Mouse (Mus musculus): ENCODE measurements around the gene Rps15. TPM values are rescaled to one million over a fixed set of nuclear protein-coding genes. Genes with fewer than 3 reads are reported as not detected.

Rps15 gene
- total RNA-seq, 1 experiment from 2014 or later, result 3,325 TPM

GRCm38 (mm10) chr10:80330888-80331287, 38.6 kb downstream of the Rps15 start:
- no peak for ATAC-seq (replicated peaks; ENCODE audit: low read depth, poor library complexity, severe bottlenecking)

GRCm38 (mm10) chr10:80331636-80332524, 39.6 kb downstream of the Rps15 start:
- ATAC-seq (replicated peaks; ENCODE audit: low read depth, poor library complexity, severe bottlenecking), result no peak

GRCm38 (mm10) chr10:80332525-80332989, 40.3 kb downstream of the Rps15 start:
- no peak for ATAC-seq (replicated peaks; ENCODE audit: low read depth, poor library complexity, severe bottlenecking)

GRCm38 (mm10) chr10:80336263-80336662, 44.0 kb downstream of the Rps15 start:
- ATAC-seq (replicated peaks; ENCODE audit: low read depth, poor library complexity, severe bottlenecking), result no peak

- peak; percentile 22 for ATAC-seq (replicated peaks; ENCODE audit: low read depth, poor library complexity, severe bottlenecking)
Measured at GRCm38 (mm10) chr10:80339941-80340750, 47.9 kb downstream of the Rps15 start.

GRCm38 (mm10) chr10:80341026-80341425, 48.8 kb downstream of the Rps15 start:
- ATAC-seq (replicated peaks; ENCODE audit: low read depth, poor library complexity, severe bottlenecking), result no peak

GRCm38 (mm10) chr10:80341491-80342304, 49.4 kb downstream of the Rps15 start:
- ATAC-seq (replicated peaks; ENCODE audit: low read depth, poor library complexity, severe bottlenecking), result no peak

GRCm38 (mm10) chr10:80342305-80342748, 50.1 kb downstream of the Rps15 start:
- no peak for ATAC-seq (replicated peaks; ENCODE audit: low read depth, poor library complexity, severe bottlenecking)

GRCm38 (mm10) chr10:80342749-80343424, 50.6 kb downstream of the Rps15 start:
- peak; percentile 26 for ATAC-seq (replicated peaks; ENCODE audit: low read depth, poor library complexity, severe bottlenecking)

GRCm38 (mm10) chr10:80343425-80343895, 51.2 kb downstream of the Rps15 start:
- 0 out of 2 replicates have a peak, but pooled peaks have one; percentile 3 for ATAC-seq (replicated peaks; ENCODE audit: low read depth, poor library complexity, severe bottlenecking)

Other genes starting within 250 kb of the Rps15 start
- 451 and 481 TPM in 2 replicates for gene Gpx4, start 245.3 kb upstream of the Rps15 start, total RNA-seq (2017)
- 16.2 and 22.3 TPM in 2 replicates for gene Sbno2, start 186.9 kb upstream of the Rps15 start, total RNA-seq (2017)
- gene Stk11, start 176.7 kb upstream of the Rps15 start, total RNA-seq (2017), result 102 and 139 TPM in 2 replicates
- 52.3 and 60.0 TPM in 2 replicates for gene Atp5d, start 153.8 kb upstream of the Rps15 start, total RNA-seq (2017)
- gene Cbarp, start 151.6 kb upstream of the Rps15 start, total RNA-seq (2017), result 0.41 and 0.73 TPM in 2 replicates
- 15.8 and 18.4 TPM in 2 replicates for gene Midn, start 144.2 kb upstream of the Rps15 start, total RNA-seq (2017)
- gene Cirbp, start 126.5 kb upstream of the Rps15 start, total RNA-seq (2017), result 60.0 and 65.6 TPM in 2 replicates
- gene 1600002K03Rik, start 119.5 kb upstream of the Rps15 start, total RNA-seq (2017), result 7.8 and 15.6 TPM in 2 replicates
- gene Efna2, start 113.0 kb upstream of the Rps15 start, total RNA-seq (2017), result not detected in 2 replicates
- 38.9 and 41.9 TPM in 2 replicates for gene Mum1, start 66.0 kb upstream of the Rps15 start, total RNA-seq (2017)
- 101 and 121 TPM in 2 replicates for gene Ndufs7, start 43.3 kb upstream of the Rps15 start, total RNA-seq (2017)
- 2.9 and 3.3 TPM in 2 replicates for gene Gamt, start 31.4 kb upstream of the Rps15 start, total RNA-seq (2017)
- 188 and 242 TPM in 2 replicates for gene Dazap1, start 31.0 kb upstream of the Rps15 start, total RNA-seq (2017)
- 0.05 and 0.10 TPM in 2 replicates for gene Apc2, start 3.5 kb downstream of the Rps15 start, total RNA-seq (2017)
- gene 2310011J03Rik, start 28.1 kb downstream of the Rps15 start, total RNA-seq (2017), result 15.8 and 19.8 TPM in 2 replicates
- gene Pcsk4, start 37.0 kb downstream of the Rps15 start, total RNA-seq (2017), result 2.7 and 5.9 TPM in 2 replicates
- gene Reep6, start 37.5 kb downstream of the Rps15 start, total RNA-seq (2017), result 2.9 and 3.6 TPM in 2 replicates
- 0.10 and 0.64 TPM in 2 replicates for gene Adamtsl5, start 56.0 kb downstream of the Rps15 start, total RNA-seq (2017)
- 0.55 TPM in 1 of 2 replicates, not detected in the other for gene Plk5, start 64.0 kb downstream of the Rps15 start, total RNA-seq (2017)
- gene Mex3d, start 95.2 kb downstream of the Rps15 start, total RNA-seq (2017), result 9.5 and 14.3 TPM in 2 replicates
- gene Mbd3, start 107.1 kb downstream of the Rps15 start, total RNA-seq (2017), result 76.2 and 113 TPM in 2 replicates
- gene Uqcr11, start 114.4 kb downstream of the Rps15 start, total RNA-seq (2017), result 141 and 186 TPM in 2 replicates
- 67.2 and 80.0 TPM in 2 replicates for gene Tcf3, start 141.2 kb downstream of the Rps15 start, total RNA-seq (2017)
- not detected in 2 replicates for gene Onecut3, start 202.4 kb downstream of the Rps15 start, total RNA-seq (2017)
- not detected in 2 replicates for gene Atp8b3, start 246.7 kb downstream of the Rps15 start, total RNA-seq (2017)